Mouse (Mus musculus) spleen, adult 2 months (tissue): Measurements from ENCODE around the gene Gm11020. TPM values are rescaled to one million over a fixed set of nuclear protein-coding genes. Genes with fewer than 3 reads are reported as not detected.

ENCODE experiments used
- DNase-seq, 2 experiments: peaks; one replicate each; pipeline versions ENCODE4 v3.0.0 to v3.0.0-alpha.2; 2012 to 2021; ENCODE audit warnings: low spot score in 2 of 2, low read depth in 1 of 2
- H3K27ac ChIP-seq: fragments of 200-500 bp; 2 replicates; pipeline ENCODE4 v1.5.1; 2012; ENCODE audit warnings: low read length, inconsistent platforms; ENCODE audit not compliant: insufficient read depth
- H3K27me3 ChIP-seq: fragments of 200-500 bp; 2 replicates; pipeline ENCODE4 v1.6.1; 2012; ENCODE audit warnings: mild to moderate bottlenecking, moderate library complexity, low read length, inconsistent platforms; ENCODE audit not compliant: control insufficient read depth, insufficient read depth
- H3K36me3 ChIP-seq: fragments of 200-500 bp; 2 replicates; pipeline ENCODE4 v1.6.1; 2012; ENCODE audit warnings: mild to moderate bottlenecking, low read length, inconsistent platforms; ENCODE audit not compliant: control insufficient read depth, insufficient read depth
- H3K4me1 ChIP-seq: fragments of 200-500 bp; 2 replicates; pipeline ENCODE4 v1.6.1; 2011; ENCODE audit warnings: inconsistent platforms; ENCODE audit not compliant: control insufficient read depth, insufficient read depth, insufficient read length
- H3K4me3 ChIP-seq: fragments of 200-500 bp; 2 replicates; pipeline ENCODE4 v1.5.1; 2011; ENCODE audit warnings: mild to moderate bottlenecking, inconsistent platforms; ENCODE audit not compliant: insufficient read depth, insufficient read length; ENCODE audit errors: extremely low read depth
- CTCF ChIP-seq: fragments of 200-500 bp; IDR thresholded peaks from 2 replicates; pipeline ENCODE4 v1.5.1; 2011; ENCODE audit warnings: mild to moderate bottlenecking, inconsistent platforms; ENCODE audit not compliant: insufficient read depth, insufficient read length, insufficient replicate concordance; ENCODE audit errors: extremely low read depth
- POLR2A ChIP-seq: fragments of 200-500 bp; IDR thresholded peaks from 2 replicates; pipeline ENCODE4 v1.6.1; 2011; ENCODE audit warnings: low read depth, low read length, inconsistent platforms
- WGBS: fragments of 180-500 bp; shearing (Covaris S2); methylation state at CpG from one replicate; pipeline ENCODE4 v1.1.7; 2018; 5-methylcytosine and 5-hydroxymethylcytosine counted together
- polyA plus RNA-seq: library from polyadenylated mRNA; depleted of rRNA; stranded (reverse); fragments of >200 nt; gene quantifications from 2 replicates; pipeline ENCODE4 v1.2.3, GENCODE M21; 2012

The Gm11020 gene
- polyA plus RNA-seq, 1 experiment, result not detected

DNA sequence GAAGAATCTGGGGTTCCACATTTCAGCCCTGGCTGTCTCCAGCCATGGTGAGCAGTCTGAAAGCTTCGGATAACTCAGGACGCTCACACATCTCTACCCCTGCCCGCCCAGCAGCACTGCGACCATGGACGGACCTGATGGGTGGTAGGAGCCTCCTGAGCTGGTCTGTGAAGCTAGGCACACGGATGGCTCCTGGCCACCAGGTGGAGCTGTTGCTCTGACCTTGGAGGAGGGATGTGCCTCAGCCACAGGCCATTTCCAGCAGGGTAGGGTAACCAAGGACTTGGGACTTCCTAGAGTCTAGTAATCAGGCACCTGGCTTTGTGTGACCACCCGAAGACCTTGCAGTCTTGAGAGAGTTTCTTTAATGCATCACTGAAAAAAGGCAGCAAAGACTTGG lies 22.6 kb downstream of the Gm11020 start:
- peak; percentile 53 to 82 for DNase-seq
- H3K4me3 ChIP-seq, result no peak overlapping the region
- H3K27me3 ChIP-seq, result no peaks in the 10 kb centered on the region
- WGBS, result 26% methylated on average over 7 of the region's 7 CpGs
- no peak overlapping the region for H3K27ac ChIP-seq
- TF ChIP-seq CTCF, result peak; percentile 95
- TF ChIP-seq POLR2A, result no peak
- no peaks in the 10 kb centered on the region for H3K4me1 ChIP-seq
- peaks cover 4% of the 10 kb centered on the region; the same call in 1 of the 2 replicates for H3K36me3 ChIP-seq

DNA sequence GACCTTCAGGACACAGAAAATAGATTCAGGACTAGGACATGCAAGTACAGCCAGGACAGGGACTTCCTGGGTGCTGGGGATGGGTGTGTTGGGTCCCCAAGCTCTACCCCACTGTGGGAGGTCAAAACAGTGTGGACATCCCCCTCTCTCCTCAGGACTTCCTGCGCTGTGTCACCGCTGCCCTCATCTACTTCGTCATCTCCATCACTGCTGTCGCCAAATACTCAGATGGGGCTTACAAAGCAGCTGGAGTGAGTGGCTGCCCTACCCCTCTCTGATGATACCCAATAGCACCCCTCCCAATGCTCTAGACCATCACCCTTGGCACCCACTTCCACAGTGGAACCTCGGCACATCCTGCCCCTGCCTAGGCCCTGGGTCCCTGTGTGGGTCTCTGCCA lies 23.3 kb downstream of the Gm11020 start:
- TF ChIP-seq POLR2A (no peak), CTCF (no peak)
- no peak for DNase-seq
- no peaks in the 10 kb centered on the region for H3K4me1 ChIP-seq
- WGBS, result 96% methylated on average over 5 of the region's 5 CpGs
- H3K27me3 ChIP-seq, result no peaks in the 10 kb centered on the region
- H3K27ac ChIP-seq, result no peak overlapping the region
- no peak overlapping the region for H3K4me3 ChIP-seq
- peaks cover 4% of the 10 kb centered on the region; the same call in 1 of the 2 replicates for H3K36me3 ChIP-seq

DNA sequence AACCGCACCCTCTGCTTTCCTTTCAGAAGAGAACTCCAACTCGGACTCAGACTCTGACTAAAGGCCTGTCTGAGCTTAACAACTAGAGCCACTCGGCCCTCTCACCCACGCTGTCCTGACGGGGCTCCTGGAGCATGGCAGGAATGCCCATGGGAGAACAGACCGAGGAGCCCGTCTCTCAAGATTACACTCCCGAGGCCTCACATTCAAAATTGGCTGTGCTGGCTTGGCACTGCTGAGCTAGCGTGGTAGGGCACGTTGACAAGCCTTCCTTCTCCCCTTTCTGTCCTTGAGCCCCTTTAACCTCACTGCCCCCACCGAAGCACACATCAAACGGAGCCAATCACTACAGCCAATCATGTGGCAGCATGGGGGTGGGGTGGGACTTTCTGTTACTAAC lies 25.3 kb downstream of the Gm11020 start:
- TF ChIP-seq POLR2A (no peak), CTCF (no peak)
- no peak overlapping the region for H3K27ac ChIP-seq
- H3K27me3 ChIP-seq, result no peaks in the 10 kb centered on the region
- no peak for DNase-seq
- H3K4me1 ChIP-seq, result no peaks in the 10 kb centered on the region
- H3K36me3 ChIP-seq, result peaks cover 4% of the 10 kb centered on the region; the same call in 1 of the 2 replicates
- 89% methylated on average over 12 of the region's 12 CpGs for WGBS
- no peak overlapping the region for H3K4me3 ChIP-seq

DNA sequence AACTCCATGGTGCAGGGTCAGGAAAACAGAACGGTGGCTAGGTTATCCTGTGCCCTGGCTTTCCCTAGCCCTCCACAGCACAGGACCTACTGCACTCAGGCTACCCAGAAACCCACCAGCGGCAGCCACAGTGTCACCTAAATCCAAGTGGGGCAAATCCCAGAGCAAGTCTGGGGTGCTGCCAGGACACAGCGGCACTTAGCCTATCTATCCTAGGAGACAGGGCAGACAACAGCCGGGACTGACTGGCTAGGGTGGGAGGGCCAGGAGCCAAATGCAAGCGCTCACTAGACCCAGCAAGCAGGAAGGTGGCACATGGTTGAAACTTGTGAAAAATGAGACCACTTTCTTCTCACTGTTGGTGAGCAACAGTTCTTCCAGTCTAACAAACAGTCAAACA lies 27.6 kb downstream of the Gm11020 start:
- DNase-seq, result no peak
- Histone ChIP-seq H3K27me3 (no peaks in the 10 kb centered on the region), H3K4me1 (no peaks in the 10 kb centered on the region), H3K27ac (no peak overlapping the region), H3K36me3 (peaks cover 4% of the 10 kb centered on the region; the same call in 1 of the 2 replicates), H3K4me3 (no peak overlapping the region)
- TF ChIP-seq POLR2A (no peak), CTCF (no peak)
- 91% methylated on average over 5 of the region's 5 CpGs for WGBS

DNA sequence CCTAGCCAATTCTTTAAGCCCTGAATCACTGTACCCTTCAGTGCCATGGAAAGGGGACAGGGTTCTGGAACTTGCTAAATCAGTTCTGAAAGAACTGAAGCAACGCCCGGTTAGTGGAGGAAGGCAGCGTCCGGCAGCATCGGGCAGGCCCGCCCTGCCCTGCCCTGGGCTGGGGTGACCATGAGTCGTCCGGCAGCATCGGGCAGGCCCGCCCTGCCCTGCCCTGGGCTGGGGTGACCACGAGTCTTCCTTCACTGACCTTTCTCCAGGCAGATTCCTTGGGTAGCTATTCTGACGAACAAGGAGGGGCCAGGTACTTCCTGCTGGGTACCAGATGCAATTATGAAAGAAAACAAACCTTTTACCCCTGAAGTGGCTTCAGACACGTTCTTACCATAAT lies 28.7 kb downstream of the Gm11020 start:
- no peak for TF ChIP-seq CTCF
- TF ChIP-seq POLR2A, result no peak
- peaks cover 4% of the 10 kb centered on the region; the same call in 1 of the 2 replicates for H3K36me3 ChIP-seq
- H3K4me3 ChIP-seq, result no peak overlapping the region
- H3K4me1 ChIP-seq, result no peaks in the 10 kb centered on the region
- no peak overlapping the region for H3K27ac ChIP-seq
- no peaks in the 10 kb centered on the region for H3K27me3 ChIP-seq
- WGBS, result 83% methylated on average over 13 of the region's 13 CpGs
- no peak for DNase-seq

DNA sequence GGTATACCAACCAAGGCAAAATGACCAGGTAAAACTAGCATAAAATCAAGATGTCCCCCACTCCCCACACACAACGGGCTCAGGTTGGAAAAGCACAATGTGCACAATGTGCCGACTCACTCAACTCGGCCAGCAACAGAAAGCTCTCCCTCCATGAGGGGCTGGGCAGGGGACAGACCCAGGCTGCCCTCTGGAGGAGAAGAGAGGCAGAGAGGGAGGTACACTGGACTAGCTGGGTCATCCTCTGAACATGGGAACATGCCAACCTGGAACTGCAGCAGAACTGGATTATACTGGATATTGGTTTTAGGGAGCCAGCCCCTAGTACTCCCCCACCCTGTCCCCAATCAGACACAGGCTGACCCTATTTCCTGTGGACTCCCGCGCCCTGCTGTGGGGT lies 31.8 kb downstream of the Gm11020 start:
- no peak overlapping the region for H3K4me3 ChIP-seq
- no peaks in the 10 kb centered on the region for H3K27me3 ChIP-seq
- WGBS, result 56% methylated on average over 5 of the region's 5 CpGs
- DNase-seq, result no peak
- TF ChIP-seq CTCF (no peak), POLR2A (no peak)
- no peaks in the 10 kb centered on the region for H3K36me3 ChIP-seq
- no peak overlapping the region for H3K27ac ChIP-seq
- H3K4me1 ChIP-seq, result no peaks in the 10 kb centered on the region

DNA sequence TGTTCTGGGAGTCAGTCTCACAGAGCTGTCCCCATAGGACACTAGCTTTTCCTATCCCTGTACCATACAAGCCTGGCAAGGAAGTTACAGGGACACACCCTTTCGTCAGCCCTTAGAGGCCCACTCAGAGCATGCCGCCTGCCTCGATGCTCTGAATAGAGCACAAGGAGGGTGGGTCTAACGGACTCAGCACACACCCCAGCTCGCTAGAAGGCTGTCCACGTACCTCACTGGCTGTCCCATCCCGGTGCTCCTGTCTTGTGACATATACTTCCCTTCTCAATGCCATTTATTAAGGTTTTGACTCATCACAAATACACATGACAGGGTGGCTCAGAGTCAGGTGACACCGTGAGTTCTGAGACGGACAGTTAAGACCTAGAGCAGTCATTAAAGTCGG lies 33.1 kb downstream of the Gm11020 start:
- Histone ChIP-seq H3K27me3 (no peaks in the 10 kb centered on the region), H3K36me3 (no peaks in the 10 kb centered on the region), H3K27ac (no peak overlapping the region), H3K4me1 (no peaks in the 10 kb centered on the region), H3K4me3 (no peak overlapping the region)
- DNase-seq, result no peak
- TF ChIP-seq CTCF, result no peak
- no peak for TF ChIP-seq POLR2A
- 95% methylated on average over 10 of the region's 10 CpGs for WGBS
